Mouse (Mus musculus) forelimb bud, embryonic 11.5 days (tissue): ENCODE measurements around the gene Tmem189.

ENCODE experiments used
- DNase-seq: peaks from one replicate; pipeline ENCODE4 v3.0.0-alpha.2; 2012; ENCODE audit warnings: low read depth, low spot score

The Tmem189 gene

GRCm38 (mm10) chr2:167689501-167690218, at the start of gene Tmem189:
Gene Tmem189 (minus strand): TSS chr2:167689822.
- peak; percentile 71 for DNase-seq

- no peak for DNase-seq
Measured at GRCm38 (mm10) chr2:167739030-167739429, 49.4 kb upstream of the Tmem189 start.

GRCm38 (mm10) chr2:167734861-167735260, 45.2 kb upstream of the Tmem189 start:
- no peak for DNase-seq

GRCm38 (mm10) chr2:167731149-167731548, 41.5 kb upstream of the Tmem189 start:
- no peak for DNase-seq

- no peak for DNase-seq
Measured at GRCm38 (mm10) chr2:167730036-167730435, 40.4 kb upstream of the Tmem189 start.

- no peak for DNase-seq
Measured at GRCm38 (mm10) chr2:167727161-167727560, 37.5 kb upstream of the Tmem189 start.

- DNase-seq: no peak
Measured at GRCm38 (mm10) chr2:167725879-167726278, 36.3 kb upstream of the Tmem189 start.

GRCm38 (mm10) chr2:167723589-167724206, 34.1 kb upstream of the Tmem189 start:
- no peak for DNase-seq

- DNase-seq: no peak
Measured at GRCm38 (mm10) chr2:167722538-167722937, 32.9 kb upstream of the Tmem189 start.

- no peak for DNase-seq
Measured at GRCm38 (mm10) chr2:167721159-167721882, 31.7 kb upstream of the Tmem189 start.

- DNase-seq: no peak
Measured at GRCm38 (mm10) chr2:167719520-167719919, 29.9 kb upstream of the Tmem189 start.

GRCm38 (mm10) chr2:167717208-167717607, 27.6 kb upstream of the Tmem189 start:
- DNase-seq: no peak

GRCm38 (mm10) chr2:167715008-167715407, 25.4 kb upstream of the Tmem189 start:
- DNase-seq: no peak

- no peak for DNase-seq
Measured at GRCm38 (mm10) chr2:167714298-167714697, 24.7 kb upstream of the Tmem189 start.

GRCm38 (mm10) chr2:167712872-167713821, 23.5 kb upstream of the Tmem189 start:
- DNase-seq: no peak

- no peak for DNase-seq
Measured at GRCm38 (mm10) chr2:167710574-167710973, 21.0 kb upstream of the Tmem189 start.

- DNase-seq: no peak
Measured at GRCm38 (mm10) chr2:167709969-167710368, 20.3 kb upstream of the Tmem189 start.

- DNase-seq: no peak
Measured at GRCm38 (mm10) chr2:167708373-167708772, 18.8 kb upstream of the Tmem189 start.

GRCm38 (mm10) chr2:167706183-167706939, 16.7 kb upstream of the Tmem189 start:
- no peak for DNase-seq

GRCm38 (mm10) chr2:167704409-167704808, 14.8 kb upstream of the Tmem189 start:
- DNase-seq: no peak

- no peak for DNase-seq
Measured at GRCm38 (mm10) chr2:167702126-167702525, 12.5 kb upstream of the Tmem189 start.
